Mouse (Mus musculus): ENCODE data around the gene Oosp1. TPM values are rescaled to one million over a fixed set of nuclear protein-coding genes. Genes with fewer than 3 reads are reported as not detected.

Oosp1 gene
- polyA plus RNA-seq, 1 experiment = not detected

DNA sequence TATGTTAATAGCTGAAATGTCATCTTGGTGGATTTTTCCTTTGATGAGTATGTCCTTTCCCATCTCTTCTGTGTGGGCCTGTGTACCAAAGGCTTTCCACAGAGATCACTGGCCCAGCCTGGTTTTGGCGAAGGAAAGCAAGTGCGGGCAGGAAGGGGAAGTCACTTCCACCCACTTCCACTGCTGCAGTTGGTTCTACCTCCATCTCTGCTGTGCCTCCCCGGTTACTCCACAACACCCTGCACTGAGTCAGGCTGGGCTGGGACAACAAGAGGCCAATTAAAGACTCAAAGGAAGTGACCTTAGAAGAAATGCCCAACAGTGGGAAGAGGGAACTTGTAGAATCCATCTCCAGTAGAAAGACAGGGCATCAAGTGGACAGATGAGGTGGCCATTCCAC is 29.1 kb upstream of the Oosp1 start:
- DNase-seq = no peak
- Histone ChIP-seq H3K36me3 (ENCODE audit: control insufficient read depth, insufficient read depth, low read length) (no peaks in the 10 kb centered on the region), H3K4me3 (ENCODE audit: insufficient read depth, low read depth, low read length) (no peak overlapping the region), H3K27me3 (replicated peaks; ENCODE audit: control insufficient read depth, insufficient read depth, low read length) (no peaks in the 10 kb centered on the region), H3K4me1 (ENCODE audit: control insufficient read depth, insufficient read depth, low read length) (no peaks in the 10 kb centered on the region), H3K27ac (ENCODE audit: insufficient read depth, low read depth, low read length) (no peak overlapping the region)
- TF ChIP-seq POLR2A (IDR thresholded peaks at IDR 0.05; ENCODE audit: low read depth, low read length) = no peak
- 83% methylated on average over 3 of the region's 3 CpGs for WGBS

DNA sequence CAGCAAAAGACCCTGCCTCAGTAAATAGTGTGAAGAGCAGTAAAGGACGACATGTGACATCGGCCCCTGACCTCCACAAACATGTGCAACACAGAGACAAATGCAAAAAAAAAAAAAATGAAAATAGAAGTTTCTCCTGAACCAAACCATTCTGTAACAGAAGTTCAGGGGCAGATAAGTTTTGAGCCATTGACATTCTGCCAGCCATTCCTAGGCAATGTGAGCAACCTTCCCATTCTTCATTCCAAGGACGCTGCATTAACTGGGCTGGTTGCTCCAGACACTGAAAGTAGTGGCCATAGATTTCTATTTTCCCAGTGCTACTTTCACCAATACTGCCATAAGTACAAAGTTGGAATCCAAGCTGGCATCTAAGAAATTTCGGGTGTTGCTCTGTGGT is 21.5 kb upstream of the Oosp1 start:
- no peak for DNase-seq
- Histone ChIP-seq H3K4me3 (ENCODE audit: insufficient read depth, low read depth, low read length) (no peak overlapping the region), H3K4me1 (ENCODE audit: control insufficient read depth, insufficient read depth, low read length) (no peaks in the 10 kb centered on the region), H3K27me3 (replicated peaks; ENCODE audit: control insufficient read depth, insufficient read depth, low read length) (no peaks in the 10 kb centered on the region), H3K36me3 (ENCODE audit: control insufficient read depth, insufficient read depth, low read length) (no peaks in the 10 kb centered on the region), H3K27ac (ENCODE audit: insufficient read depth, low read depth, low read length) (no peak overlapping the region)
- TF ChIP-seq CTCF (conservative IDR thresholded peaks at IDR 0.05; ENCODE audit: insufficient read depth, insufficient read length, low read depth, low read length) = no peak
- no peak for TF ChIP-seq POLR2A (IDR thresholded peaks at IDR 0.05; ENCODE audit: low read depth, low read length)
- 80% methylated on average over 4 of the region's 4 CpGs for WGBS

DNA sequence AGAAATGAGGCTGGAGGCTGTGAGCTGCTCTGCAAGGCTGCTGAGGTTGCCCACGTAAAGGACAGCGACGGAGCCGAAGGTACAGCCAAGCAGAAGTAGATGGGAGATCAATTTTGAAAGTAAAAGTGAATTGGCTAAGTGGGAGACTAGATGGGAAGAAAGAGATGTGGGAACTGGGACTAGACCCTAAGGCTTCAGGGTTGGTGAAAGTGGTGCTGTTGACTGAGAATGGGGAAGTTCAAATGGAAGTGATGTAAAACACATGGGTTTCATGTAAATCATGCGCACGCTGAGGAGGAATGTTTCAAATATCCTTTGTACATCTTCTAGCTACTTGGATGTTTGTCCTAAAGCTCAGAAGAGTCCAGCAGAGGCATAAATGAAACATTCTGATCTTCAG is 7.4 kb upstream of the Oosp1 start:
- TF ChIP-seq POLR2A (IDR thresholded peaks at IDR 0.05; ENCODE audit: low read depth, low read length) (no peak), CTCF (conservative IDR thresholded peaks at IDR 0.05; ENCODE audit: insufficient read depth, insufficient read length, low read depth, low read length) (no peak)
- Histone ChIP-seq H3K4me3 (ENCODE audit: insufficient read depth, low read depth, low read length) (no peak overlapping the region), H3K27me3 (replicated peaks; ENCODE audit: control insufficient read depth, insufficient read depth, low read length) (no peaks in the 10 kb centered on the region), H3K36me3 (ENCODE audit: control insufficient read depth, insufficient read depth, low read length) (no peaks in the 10 kb centered on the region), H3K27ac (ENCODE audit: insufficient read depth, low read depth, low read length) (no peak overlapping the region), H3K4me1 (ENCODE audit: control insufficient read depth, insufficient read depth, low read length) (no peaks in the 10 kb centered on the region)
- no peak for DNase-seq
- WGBS = 90% methylated on average over 6 of the region's 6 CpGs

DNA sequence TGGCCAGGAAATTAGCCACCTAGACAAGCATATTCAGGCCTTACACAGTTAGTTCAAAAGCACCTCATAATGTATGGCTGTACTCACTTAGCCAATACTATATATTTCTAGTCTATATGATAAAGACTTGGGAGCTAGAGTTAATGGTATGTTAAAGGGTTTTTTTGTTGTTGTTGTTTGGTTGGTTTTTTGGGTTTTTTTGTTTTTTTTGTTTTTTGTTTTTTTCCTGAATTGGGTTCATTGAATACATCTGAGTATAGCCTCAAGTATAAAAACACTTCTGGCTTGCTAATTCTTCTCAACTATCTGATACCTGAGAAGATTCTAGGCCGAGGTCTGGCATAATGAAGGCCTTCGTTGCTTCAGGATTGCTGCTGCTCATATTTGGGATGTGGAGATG is 5.8 kb upstream of the Oosp1 start, which contains the start of gene Oosp3:
Gene Oosp3, plus strand, starts transcription at position 301 of the 400 bp plus-strand sequence.
- DNase-seq = no peak
- WGBS = 76% methylated on average over 2 of the region's 2 CpGs
- TF ChIP-seq CTCF (conservative IDR thresholded peaks at IDR 0.05; ENCODE audit: insufficient read depth, insufficient read length, low read depth, low read length) (no peak), POLR2A (IDR thresholded peaks at IDR 0.05; ENCODE audit: low read depth, low read length) (no peak)
- no peak within 1 kb of the TSS for H3K4me3 ChIP-seq (ENCODE audit: insufficient read depth, low read depth, low read length)
- no peak within 1 kb of the TSS for H3K27ac ChIP-seq (ENCODE audit: insufficient read depth, low read depth, low read length)
- no peaks in the 10 kb centered on the region for H3K36me3 ChIP-seq (ENCODE audit: control insufficient read depth, insufficient read depth, low read length)
- H3K4me1 ChIP-seq (ENCODE audit: control insufficient read depth, insufficient read depth, low read length) = no peaks in the 10 kb centered on the region
- no peaks in the 10 kb centered on the region for H3K27me3 ChIP-seq (replicated peaks; ENCODE audit: control insufficient read depth, insufficient read depth, low read length)

DNA sequence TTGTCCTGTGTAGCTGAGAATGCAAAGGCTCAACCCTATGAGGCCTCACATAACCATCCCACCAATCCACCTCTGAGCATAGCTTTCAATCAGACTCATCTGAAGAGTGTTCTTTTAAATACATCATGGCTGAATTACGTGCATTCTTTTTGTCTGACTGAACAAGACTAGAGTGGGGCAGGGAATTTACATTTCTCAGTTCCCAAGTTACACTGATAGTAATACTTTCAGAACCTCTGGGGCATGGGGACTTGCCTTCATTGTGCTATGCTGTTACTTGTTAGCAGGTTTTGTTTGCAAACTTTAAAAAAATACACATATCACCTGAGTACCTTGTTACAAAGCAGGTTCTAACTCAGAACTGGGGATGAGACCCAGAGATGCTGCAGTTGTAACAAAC is 504 bp upstream of the Oosp1 start:
- no peaks in the 10 kb centered on the region for H3K27me3 ChIP-seq (replicated peaks; ENCODE audit: control insufficient read depth, insufficient read depth, low read length)
- TF ChIP-seq POLR2A (IDR thresholded peaks at IDR 0.05; ENCODE audit: low read depth, low read length) (no peak), CTCF (conservative IDR thresholded peaks at IDR 0.05; ENCODE audit: insufficient read depth, insufficient read length, low read depth, low read length) (no peak)
- 55% methylated on average over 1 of the region's 1 CpGs for WGBS
- H3K36me3 ChIP-seq (ENCODE audit: control insufficient read depth, insufficient read depth, low read length) = no peaks in the 10 kb centered on the region
- H3K27ac ChIP-seq (ENCODE audit: insufficient read depth, low read depth, low read length) = no peak overlapping the region
- DNase-seq = no peak
- H3K4me1 ChIP-seq (ENCODE audit: control insufficient read depth, insufficient read depth, low read length) = no peaks in the 10 kb centered on the region
- no peak overlapping the region for H3K4me3 ChIP-seq (ENCODE audit: insufficient read depth, low read depth, low read length)

DNA sequence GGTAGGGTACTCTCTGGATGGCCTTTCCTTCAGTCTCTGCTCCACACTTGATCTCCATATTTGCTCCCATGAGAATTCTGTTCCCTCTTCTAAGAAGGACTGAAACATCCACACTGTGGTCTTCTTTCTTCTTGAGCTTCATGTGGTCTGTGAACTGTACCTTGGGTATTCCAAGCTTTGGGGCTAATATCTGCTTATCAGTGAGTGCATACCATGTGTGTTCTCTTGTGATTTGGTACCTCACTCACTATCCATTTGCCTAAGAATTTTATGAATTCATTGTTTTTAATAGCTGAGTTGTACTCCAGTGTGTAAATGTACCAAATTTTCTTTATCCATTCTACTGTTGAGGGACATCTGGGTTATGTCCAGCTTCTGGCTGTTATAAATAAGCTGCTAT is 29.4 kb downstream of the Oosp1 start:
- H3K36me3 ChIP-seq (ENCODE audit: control insufficient read depth, insufficient read depth, low read length) = no peaks in the 10 kb centered on the region
- DNase-seq = no peak
- TF ChIP-seq POLR2A (IDR thresholded peaks at IDR 0.05; ENCODE audit: low read depth, low read length) = no peak
- no peak for TF ChIP-seq CTCF (conservative IDR thresholded peaks at IDR 0.05; ENCODE audit: insufficient read depth, insufficient read length, low read depth, low read length)
- no peak overlapping the region for H3K27ac ChIP-seq (ENCODE audit: insufficient read depth, low read depth, low read length)
- no peaks in the 10 kb centered on the region for H3K4me1 ChIP-seq (ENCODE audit: control insufficient read depth, insufficient read depth, low read length)
- no peaks in the 10 kb centered on the region for H3K27me3 ChIP-seq (replicated peaks; ENCODE audit: control insufficient read depth, insufficient read depth, low read length)
- no peak overlapping the region for H3K4me3 ChIP-seq (ENCODE audit: insufficient read depth, low read depth, low read length)

DNA sequence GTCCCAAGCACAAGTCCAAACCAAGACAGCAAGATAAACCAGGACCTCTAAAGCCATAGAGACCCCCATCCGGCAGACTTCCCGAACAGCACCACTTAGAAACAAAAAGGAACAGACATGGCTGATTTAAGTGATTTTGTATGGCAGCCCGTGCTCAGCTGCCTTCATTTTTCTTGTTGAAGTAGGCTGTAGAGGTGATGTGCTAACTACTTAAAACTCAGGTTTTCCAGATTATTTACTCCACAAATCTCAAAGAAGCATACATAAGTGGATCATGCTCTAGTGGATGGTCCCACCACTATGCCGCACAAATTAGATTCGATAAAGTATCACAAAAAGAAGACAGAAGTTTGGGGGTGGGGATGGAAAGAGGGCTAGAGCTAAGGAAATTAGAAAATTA is 30.5 kb downstream of the Oosp1 start, which contains the start of gene Oosp2:
Gene Oosp2, minus strand, starts transcription at position 101 of the 400 bp plus-strand sequence.
- Histone ChIP-seq H3K4me3 (ENCODE audit: insufficient read depth, low read depth, low read length) (no peak within 1 kb of the TSS), H3K4me1 (ENCODE audit: control insufficient read depth, insufficient read depth, low read length) (no peaks in the 10 kb centered on the region), H3K27me3 (replicated peaks; ENCODE audit: control insufficient read depth, insufficient read depth, low read length) (no peaks in the 10 kb centered on the region), H3K27ac (ENCODE audit: insufficient read depth, low read depth, low read length) (no peak within 1 kb of the TSS), H3K36me3 (ENCODE audit: control insufficient read depth, insufficient read depth, low read length) (no peaks in the 10 kb centered on the region)
- TF ChIP-seq POLR2A (IDR thresholded peaks at IDR 0.05; ENCODE audit: low read depth, low read length) = no peak
- TF ChIP-seq CTCF (conservative IDR thresholded peaks at IDR 0.05; ENCODE audit: insufficient read depth, insufficient read length, low read depth, low read length) = no peak
- DNase-seq = no peak
- 87% methylated on average over 5 of the region's 5 CpGs for WGBS

DNA sequence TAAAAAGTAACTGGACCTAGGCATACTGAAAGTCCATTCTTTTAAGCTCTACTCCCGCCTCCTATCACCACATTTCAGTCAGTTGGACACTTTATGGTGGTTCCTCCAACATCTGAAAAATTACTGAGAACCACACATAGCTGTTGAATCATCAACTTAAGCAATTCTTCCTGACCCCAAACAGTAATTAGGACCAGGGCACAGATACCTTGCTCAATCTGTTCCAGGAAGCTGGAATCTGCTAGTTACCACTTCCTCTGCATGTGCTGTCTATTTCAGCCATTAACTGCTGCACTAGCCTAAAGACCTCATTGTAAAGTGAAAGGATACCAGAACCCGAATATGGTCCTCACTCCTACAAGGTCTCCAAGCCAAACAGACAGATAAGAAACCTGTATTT is 31.8 kb downstream of the Oosp1 start:
- 70% methylated on average over 2 of the region's 2 CpGs for WGBS
- Histone ChIP-seq H3K4me1 (ENCODE audit: control insufficient read depth, insufficient read depth, low read length) (no peaks in the 10 kb centered on the region), H3K36me3 (ENCODE audit: control insufficient read depth, insufficient read depth, low read length) (no peaks in the 10 kb centered on the region), H3K27ac (ENCODE audit: insufficient read depth, low read depth, low read length) (no peak overlapping the region), H3K27me3 (replicated peaks; ENCODE audit: control insufficient read depth, insufficient read depth, low read length) (no peaks in the 10 kb centered on the region), H3K4me3 (ENCODE audit: insufficient read depth, low read depth, low read length) (no peak overlapping the region)
- TF ChIP-seq CTCF (conservative IDR thresholded peaks at IDR 0.05; ENCODE audit: insufficient read depth, insufficient read length, low read depth, low read length) = no peak
- TF ChIP-seq POLR2A (IDR thresholded peaks at IDR 0.05; ENCODE audit: low read depth, low read length) = no peak
- DNase-seq = no peak

Measured in kidney, adult 2 months (tissue).